Mouse (Mus musculus): ENCODE measurements at regions not wholly inside any gene's neighbourhood (a gene's known extent, or its start where the extent isn't known, plus 50 kb on each side); places are given as distances from the start of the nearest gene placed in this dataset.
"Not testable (repeated sequence)": the region's sequence is repeated elsewhere in the genome, so short reads cannot be mapped to it uniquely, and the experiment has no call there.

- H3K4me3 ChIP-seq; DNase-seq (ENCODE audit: extremely low spot score in 1 of 2, low spot score in 2 of 2); H3K27ac ChIP-seq; intact Hi-C loops (cut with DNase I): not testable (repeated sequence)
These were observed 167.4 kb downstream of the Kif21a start for GRCm38 (mm10) chr15:90882349-90882748.

- no peak overlapping the region for H3K4me3 ChIP-seq
- TF ChIP-seq CTCF (IDR thresholded peaks at IDR 0.05) = no peak
- no peak for DNase-seq (ENCODE audit: extremely low spot score in 1 of 2, low spot score in 2 of 2)
- no peak overlapping the region for H3K27ac ChIP-seq
- intact Hi-C loops (cut with DNase I) = no loop called here
These were observed 180.3 kb downstream of the Kif21a start for GRCm38 (mm10) chr15:90869452-90869851.

GRCm38 (mm10) chr15:90853763-90854162 is 174.5 kb upstream of the Cpne8 start:
- intact Hi-C loops (cut with DNase I); DNase-seq (ENCODE audit: extremely low spot score in 1 of 2, low spot score in 2 of 2); H3K27ac ChIP-seq; H3K4me3 ChIP-seq: not testable (repeated sequence)

GRCm38 (mm10) chr15:90851991-90852390 is 172.8 kb upstream of the Cpne8 start:
- intact Hi-C loops (cut with DNase I) = no loop called here

GRCm38 (mm10) chr15:90841471-90841870 is 162.2 kb upstream of the Cpne8 start:
- Histone ChIP-seq H3K4me3 (no peak overlapping the region), H3K27ac (no peak overlapping the region)
- intact Hi-C loops (cut with DNase I) = loop anchor here (1.0 to 10.0 kb wide), 5 partner anchors 86 to 601 kb away; no protein-coding TSS in a partner anchor
- peak in 1 of 2 experiments; percentile 12 for DNase-seq (ENCODE audit: extremely low spot score in 1 of 2, low spot score in 2 of 2)
- peak; percentile 66 for TF ChIP-seq CTCF (IDR thresholded peaks at IDR 0.05)

More at GRCm38 (mm10) chr15:90851991-90852390, 172.8 kb upstream of the Cpne8 start:
- Histone ChIP-seq H3K27ac (no peak overlapping the region), H3K4me3 (no peak overlapping the region)
- DNase-seq (ENCODE audit: extremely low spot score in 1 of 2, low spot score in 2 of 2) = no peak
- TF ChIP-seq CTCF (IDR thresholded peaks at IDR 0.05) = no peak

- intact Hi-C loops (cut with DNase I) = no loop called here
- TF ChIP-seq CTCF (IDR thresholded peaks at IDR 0.05) = no peak
These were observed 156.4 kb upstream of the Cpne8 start for GRCm38 (mm10) chr15:90835586-90835985.

GRCm38 (mm10) chr15:90827816-90828215 is 148.6 kb upstream of the Cpne8 start:
- no peak overlapping the region for H3K27ac ChIP-seq
- intact Hi-C loops (cut with DNase I) = no loop called here
- TF ChIP-seq CTCF (IDR thresholded peaks at IDR 0.05) = no peak
- no peak overlapping the region for H3K4me3 ChIP-seq
- no peak for DNase-seq (ENCODE audit: extremely low spot score in 1 of 2, low spot score in 2 of 2)

More at GRCm38 (mm10) chr15:90835586-90835985, 156.4 kb upstream of the Cpne8 start:
- DNase-seq (ENCODE audit: extremely low spot score in 1 of 2, low spot score in 2 of 2) = no peak
- H3K4me3 ChIP-seq = no peak overlapping the region
- no peak overlapping the region for H3K27ac ChIP-seq

- intact Hi-C loops (cut with DNase I) = no loop called here
- no peak for TF ChIP-seq CTCF (IDR thresholded peaks at IDR 0.05)
- DNase-seq (ENCODE audit: extremely low spot score in 1 of 2, low spot score in 2 of 2) = no peak
- Histone ChIP-seq H3K27ac (no peak overlapping the region), H3K4me3 (no peak overlapping the region)
These were observed 143.1 kb upstream of the Cpne8 start for GRCm38 (mm10) chr15:90822306-90822705.

- intact Hi-C loops (cut with DNase I) = no loop called here
- no peak for TF ChIP-seq CTCF (IDR thresholded peaks at IDR 0.05)
- Histone ChIP-seq H3K27ac (no peak overlapping the region), H3K4me3 (no peak overlapping the region)
- no peak for DNase-seq (ENCODE audit: extremely low spot score in 1 of 2, low spot score in 2 of 2)
These were observed 140.9 kb upstream of the Cpne8 start for GRCm38 (mm10) chr15:90819949-90820655.

GRCm38 (mm10) chr15:90818161-90818560 is 138.9 kb upstream of the Cpne8 start:
- Histone ChIP-seq H3K4me3 (no peak overlapping the region), H3K27ac (no peak overlapping the region)
- intact Hi-C loops (cut with DNase I) = no loop called here
- no peak for TF ChIP-seq CTCF (IDR thresholded peaks at IDR 0.05)
- DNase-seq (ENCODE audit: extremely low spot score in 1 of 2, low spot score in 2 of 2) = peak in 1 of 2 experiments; percentile 20

GRCm38 (mm10) chr15:90813907-90814306 is 134.7 kb upstream of the Cpne8 start:
- no peak for TF ChIP-seq CTCF (IDR thresholded peaks at IDR 0.05)
- intact Hi-C loops (cut with DNase I) = no loop called here
- no peak for DNase-seq (ENCODE audit: extremely low spot score in 1 of 2, low spot score in 2 of 2)

GRCm38 (mm10) chr15:90810341-90810740 is 131.1 kb upstream of the Cpne8 start:
- intact Hi-C loops (cut with DNase I) = no loop called here
- no peak for DNase-seq (ENCODE audit: extremely low spot score in 1 of 2, low spot score in 2 of 2)
- no peak for TF ChIP-seq CTCF (IDR thresholded peaks at IDR 0.05)

More at GRCm38 (mm10) chr15:90813907-90814306, 134.7 kb upstream of the Cpne8 start:
- Histone ChIP-seq H3K27ac (no peak overlapping the region), H3K4me3 (no peak overlapping the region)

GRCm38 (mm10) chr15:90808236-90808635 is 129.0 kb upstream of the Cpne8 start:
- intact Hi-C loops (cut with DNase I) = no loop called here
- H3K27ac ChIP-seq = no peak overlapping the region
- DNase-seq (ENCODE audit: extremely low spot score in 1 of 2, low spot score in 2 of 2) = no peak
- H3K4me3 ChIP-seq = no peak overlapping the region
- no peak for TF ChIP-seq CTCF (IDR thresholded peaks at IDR 0.05)

More at GRCm38 (mm10) chr15:90810341-90810740, 131.1 kb upstream of the Cpne8 start:
- H3K4me3 ChIP-seq = no peak overlapping the region
- H3K27ac ChIP-seq = no peak overlapping the region
